Mouse (Mus musculus): ENCODE data around the gene Upk3bl. TPM values are rescaled to one million over a fixed set of nuclear protein-coding genes. Genes with fewer than 3 reads are reported as not detected.

Gene Upk3bl
- total RNA-seq (2023): not detected in 4 replicates

GRCm38 (mm10) chr5:136054301-136055077 lies at the start of gene Upk3bl:
Gene Upk3bl, plus strand, starts transcription at chr5:136054492.

GRCm38 (mm10) chr5:136038258-136039214 lies 15.8 kb upstream of the Upk3bl start, which contains the start of gene Upk3b:
Gene Upk3b, plus strand, starts transcription at chr5:136038496.

GRCm38 (mm10) chr5:136083669-136084107 lies 29.4 kb downstream of the Upk3bl start, which contains the start of gene Rasa4:
Gene Rasa4, plus strand, starts transcription at chr5:136083916.

Other genes starting within 250 kb of the Upk3bl start
- gene Srrm3, start 247.6 kb upstream of the Upk3bl start, total RNA-seq (2023): 0.38 TPM in 1 of 4 replicates, not detected in the others
- 3.1 to 8.8 TPM (median 5.6 TPM) in 4 replicates for gene Hspb1, start 166.6 kb upstream of the Upk3bl start, total RNA-seq (2023)
- 79.7 to 98.2 TPM (median 86.5 TPM) in 4 replicates for gene Ywhag, start 119.9 kb upstream of the Upk3bl start, total RNA-seq (2023)
- 0.51 to 2.4 TPM (median 1.3 TPM) in 4 replicates for gene Ssc4d, start 80.0 kb upstream of the Upk3bl start, total RNA-seq (2023)
- gene Zp3, start 74.4 kb upstream of the Upk3bl start, total RNA-seq (2023): not detected in 4 replicates
- 31.2 to 37.8 TPM (median 33.0 TPM) in 4 replicates for gene Dtx2, start 59.7 kb upstream of the Upk3bl start, total RNA-seq (2023)
- gene Upk3b, start 16.0 kb upstream of the Upk3bl start, total RNA-seq (2023): 0.54 to 1.0 TPM (median 0.61 TPM) in 4 replicates
- 14.8 to 21.8 TPM (median 18.1 TPM) in 4 replicates for gene Rasa4, start 29.4 kb downstream of the Upk3bl start, total RNA-seq (2023)
- gene Polr2j, start 62.1 kb downstream of the Upk3bl start, total RNA-seq (2023): 54.5 to 72.5 TPM (median 67.0 TPM) in 4 replicates
- 26.5 to 30.0 TPM (median 27.8 TPM) in 4 replicates for gene Lrwd1, start 81.6 kb downstream of the Upk3bl start, total RNA-seq (2023)
- gene Alkbh4, start 81.7 kb downstream of the Upk3bl start, total RNA-seq (2023): 8.9 to 15.0 TPM (median 10.9 TPM) in 4 replicates
- gene Orai2, start 116.2 kb downstream of the Upk3bl start, total RNA-seq (2023): 58.7 to 73.7 TPM (median 62.0 TPM) in 4 replicates
- gene Prkrip1, start 144.5 kb downstream of the Upk3bl start, total RNA-seq (2023): 19.6 to 44.4 TPM (median 36.7 TPM) in 4 replicates
- gene Sh2b2, start 192.1 kb downstream of the Upk3bl start, total RNA-seq (2023): 15.2 to 18.6 TPM (median 15.7 TPM) in 4 replicates